Mouse (Mus musculus) cerebellum, adult 9-10 months (tissue): ENCODE measurements around the gene Cyb561.

ENCODE experiments used
- DNase-seq: peaks from one replicate; pipeline ENCODE4 v3.0.0; 2022

The Cyb561 gene

GRCm38 (mm10) chr11:105952911-105953386 lies at the start of gene Cyb561:
Gene Cyb561 (minus strand): TSS chr11:105953336.
- DNase-seq: no peak

DNA sequence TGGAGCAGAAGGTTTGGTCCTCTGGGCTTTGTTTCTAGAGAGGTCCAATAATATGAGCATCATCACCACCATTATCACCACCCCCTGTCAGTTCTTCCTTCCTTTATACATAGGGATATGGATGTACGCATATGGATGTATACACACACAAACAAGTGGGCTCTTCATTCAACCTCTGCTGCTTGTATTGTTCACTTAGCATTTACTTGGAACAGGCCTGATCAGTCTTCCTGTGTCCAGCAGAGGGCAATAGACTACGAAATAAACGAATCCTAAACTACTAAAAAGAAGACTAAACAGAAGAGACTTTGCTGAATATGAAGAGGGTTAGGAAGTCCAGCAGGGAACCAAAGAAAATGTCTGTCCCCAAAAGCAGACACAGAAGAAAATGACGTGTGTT lies 48.6 kb upstream of the Cyb561 start:
- peak; percentile 61 for DNase-seq

- DNase-seq: no peak
Measured at GRCm38 (mm10) chr11:106000062-106000461, 46.9 kb upstream of the Cyb561 start.

DNA sequence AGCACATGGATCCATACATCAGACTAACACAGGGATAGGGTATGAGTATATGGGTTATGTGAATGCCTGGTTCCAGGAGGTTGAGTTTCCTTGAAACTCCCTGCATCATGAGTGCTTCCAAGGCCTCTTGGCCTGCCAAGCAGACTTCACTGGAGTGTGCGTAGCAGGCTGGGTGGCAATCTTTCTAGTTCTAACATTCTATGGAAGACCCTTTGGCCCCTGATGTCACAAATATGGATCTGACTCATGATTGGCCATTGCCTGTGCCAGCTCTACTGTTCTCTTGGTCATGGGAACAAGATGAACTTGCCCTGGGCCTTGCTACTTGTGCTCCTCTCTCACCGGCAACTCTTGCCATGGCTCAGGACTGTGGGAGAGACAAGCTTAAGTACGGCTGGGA lies 41.2 kb upstream of the Cyb561 start, which contains the start of gene Ace3:
Ace3 (plus strand) TSS at position 301 of the 400 bp plus-strand sequence.
- DNase-seq: no peak

DNA sequence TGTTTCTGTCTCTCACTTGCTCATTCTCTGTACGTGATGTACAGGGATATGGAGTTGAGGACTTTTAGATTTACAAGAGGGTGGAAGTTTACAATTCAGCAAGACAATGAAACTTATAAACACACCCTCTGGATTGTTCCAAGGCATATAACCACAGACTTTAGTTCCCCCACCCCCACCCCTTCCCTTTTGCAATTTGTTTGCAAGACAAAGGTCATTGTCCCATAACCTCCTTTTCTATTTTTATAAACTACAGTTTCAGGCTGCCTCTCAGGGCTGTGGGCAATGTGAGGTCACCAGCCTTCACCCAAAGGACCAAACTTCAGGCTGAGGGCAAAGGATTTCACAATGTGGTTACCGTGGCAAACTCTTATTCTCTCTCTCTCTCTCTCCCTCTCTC lies 37.1 kb upstream of the Cyb561 start:
- DNase-seq: no peak

GRCm38 (mm10) chr11:105989446-105989845 lies 36.3 kb upstream of the Cyb561 start:
- DNase-seq: no peak

- DNase-seq: no peak
Measured at GRCm38 (mm10) chr11:105987446-105987845, 34.3 kb upstream of the Cyb561 start.

GRCm38 (mm10) chr11:105984452-105984851 lies 31.3 kb upstream of the Cyb561 start:
- DNase-seq: no peak

DNA sequence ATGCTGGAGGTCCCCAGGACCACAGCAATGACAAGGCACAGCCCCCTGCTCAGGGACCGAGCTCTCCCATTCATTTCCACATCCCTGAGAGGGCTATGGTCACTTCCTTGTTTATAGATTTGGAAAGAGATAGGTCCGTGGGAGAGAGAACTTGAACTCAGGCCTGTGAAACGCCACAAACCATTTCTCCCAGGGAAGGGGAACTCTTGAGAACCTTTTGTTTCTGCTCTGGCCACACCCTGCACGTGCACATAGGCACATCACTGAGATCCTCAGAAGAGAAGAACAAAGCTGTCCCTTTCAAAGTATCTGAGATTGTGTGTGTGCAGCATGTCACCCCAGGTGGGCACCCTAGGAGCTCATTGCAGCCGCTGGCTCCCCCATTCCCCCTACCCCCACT lies 25.5 kb upstream of the Cyb561 start:
- no peak for DNase-seq

GRCm38 (mm10) chr11:105978232-105978631 lies 25.1 kb upstream of the Cyb561 start:
- DNase-seq: peak; percentile 64

- no peak for DNase-seq
Measured at GRCm38 (mm10) chr11:105975636-105976035, 22.5 kb upstream of the Cyb561 start.

- peak; percentile 64 for DNase-seq
Measured at GRCm38 (mm10) chr11:105975050-105975449, 21.9 kb upstream of the Cyb561 start.

DNA sequence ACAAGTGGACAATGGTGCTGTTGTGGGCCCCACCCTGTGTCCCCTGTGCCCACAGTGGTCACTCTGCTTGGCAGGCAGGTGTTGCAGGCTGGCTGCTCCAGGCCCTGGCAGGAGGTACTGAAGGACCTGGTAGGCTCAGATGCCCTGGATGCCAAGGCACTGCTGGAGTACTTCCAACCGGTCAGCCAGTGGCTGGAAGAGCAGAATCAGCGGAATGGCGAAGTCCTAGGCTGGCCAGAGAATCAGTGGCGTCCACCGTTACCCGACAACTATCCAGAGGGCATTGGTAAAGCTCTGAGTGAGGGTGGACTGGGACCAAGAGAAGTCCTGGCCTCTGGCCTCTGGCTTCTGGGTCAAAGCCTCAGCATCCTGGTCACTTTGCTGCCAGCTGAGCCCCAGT lies 21.5 kb upstream of the Cyb561 start:
- peak; percentile 65 for DNase-seq

GRCm38 (mm10) chr11:105969516-105969915 lies 16.4 kb upstream of the Cyb561 start:
- no peak for DNase-seq

- DNase-seq: no peak
Measured at GRCm38 (mm10) chr11:105968948-105969347, 15.8 kb upstream of the Cyb561 start.

- DNase-seq: no peak
Measured at GRCm38 (mm10) chr11:105967741-105968574, 14.8 kb upstream of the Cyb561 start, which contains the start of gene Ace. Gene Ace (plus strand): TSS chr11:105967945.

GRCm38 (mm10) chr11:105966288-105966687 lies 13.2 kb upstream of the Cyb561 start:
- DNase-seq: no peak

DNA sequence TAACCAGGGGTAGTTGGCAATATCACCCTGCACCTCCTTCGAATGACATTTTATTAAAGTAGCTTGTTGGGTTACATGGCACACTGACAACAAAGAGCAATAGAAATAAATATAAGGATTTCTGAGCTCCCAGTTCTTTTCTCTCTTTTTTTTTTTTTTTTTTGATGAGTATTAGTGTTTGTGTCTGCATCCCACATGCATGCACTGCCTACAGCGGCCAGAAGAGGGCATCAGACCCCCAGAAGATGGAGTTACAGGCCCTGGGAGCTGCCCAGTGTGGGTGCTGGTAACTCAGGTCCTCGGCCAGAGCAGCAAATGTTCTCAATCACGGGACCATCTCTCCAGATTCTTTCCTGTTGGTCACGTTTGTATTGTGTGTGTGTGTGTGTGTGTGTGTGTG lies 11.6 kb upstream of the Cyb561 start:
- no peak for DNase-seq

DNA sequence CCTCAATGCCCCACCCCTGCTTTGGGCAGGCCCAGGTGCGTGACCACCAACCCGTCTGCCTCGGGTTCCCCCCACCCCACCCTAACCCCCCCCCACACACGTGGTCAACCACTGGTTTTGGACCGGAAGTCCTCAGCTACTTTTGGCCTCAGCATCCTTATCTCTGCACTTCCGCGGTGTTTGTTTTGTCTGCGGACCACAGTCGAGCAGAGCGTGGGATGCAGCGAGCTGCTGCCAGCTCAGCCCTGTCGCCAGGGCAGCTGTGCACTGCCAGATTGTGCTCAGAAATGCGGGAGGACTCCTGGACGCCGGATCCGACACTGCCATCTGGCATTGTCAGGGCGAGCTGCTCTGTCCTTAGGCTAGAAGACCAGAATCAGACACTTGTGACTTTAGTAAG lies 6.2 kb upstream of the Cyb561 start:
- no peak for DNase-seq

DNA sequence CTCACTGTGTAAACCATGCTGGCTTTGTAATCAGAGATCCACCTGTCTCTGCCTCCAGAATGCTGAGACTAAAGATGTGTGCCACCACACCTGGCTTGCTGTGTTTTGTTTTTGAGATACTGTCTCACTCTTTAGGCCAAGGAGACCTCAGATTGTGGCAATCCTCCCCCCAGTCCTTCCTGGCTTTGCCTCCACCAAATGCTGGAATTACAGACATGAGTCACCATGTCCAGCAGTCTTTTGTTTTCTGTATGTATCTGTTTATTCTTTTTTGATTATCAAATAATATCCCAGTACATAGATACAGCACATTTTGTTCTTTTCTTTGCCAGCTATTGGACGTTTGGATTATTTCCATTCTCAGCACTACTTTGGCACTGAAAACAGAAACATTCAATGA lies 5.4 kb upstream of the Cyb561 start:
- DNase-seq: no peak

DNA sequence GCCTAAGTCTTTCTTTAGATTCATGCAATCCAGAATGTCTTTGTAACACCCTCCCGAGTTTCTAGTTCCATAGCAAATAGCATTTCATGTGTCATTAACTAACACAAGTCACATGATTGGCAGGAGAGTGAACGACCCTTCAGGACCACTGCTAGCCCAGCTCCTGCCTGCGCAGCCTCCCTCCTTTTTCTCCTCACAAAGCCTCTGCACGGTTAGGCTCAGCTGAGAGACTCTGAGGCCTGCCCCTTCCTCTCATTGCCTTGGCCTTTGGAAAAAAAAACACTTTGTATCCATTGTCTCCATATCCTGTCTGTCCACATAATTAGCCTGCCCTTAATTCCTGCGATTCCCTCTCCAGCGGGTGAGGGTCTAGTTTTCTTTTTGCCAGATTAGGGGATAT lies 4.4 kb upstream of the Cyb561 start:
- no peak for DNase-seq

GRCm38 (mm10) chr11:105955815-105956430 lies 2.8 kb upstream of the Cyb561 start:
- no peak for DNase-seq

GRCm38 (mm10) chr11:105953402-105953801 lies 266 bp upstream of the Cyb561 start:
- no peak for DNase-seq

DNA sequence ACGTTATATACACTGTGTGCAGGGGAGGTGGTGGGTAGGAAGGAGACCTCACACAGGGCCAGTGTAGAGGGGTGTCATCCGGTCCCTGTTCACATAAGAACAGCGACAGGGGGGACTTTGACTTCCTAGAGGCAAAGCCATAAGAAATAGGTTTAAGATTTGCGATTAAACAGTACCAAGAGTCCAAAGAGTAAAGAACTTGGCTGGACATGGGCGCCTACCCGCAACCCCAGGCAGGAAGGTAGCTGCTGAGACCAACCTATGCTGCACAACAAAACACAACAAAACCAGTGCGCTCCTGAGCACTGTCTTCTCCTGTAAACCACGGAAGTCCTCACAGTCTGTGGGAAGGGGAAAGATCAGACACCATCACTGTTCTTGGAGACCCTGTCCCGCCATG lies 1.0 kb downstream of the Cyb561 start:
- DNase-seq: no peak
